Comparison of ENCODE assay signal across 23 mouse cellular contexts in genomic region chr1:158942864-158943263, GRCm38 (mm10). TPM values are rescaled to one million over a fixed set of nuclear protein-coding genes. Genes with fewer than 3 reads are reported as not detected.
DNase-seq lines count a peak whose midpoint lies in the region; ATAC-seq and TF ChIP-seq lines count a peak whose summit lies in the region.
"Had no signal": no experiment of that assay in that cellular context is flagged by ENCODE, and none has a peak within 500 bp of the region (broad histone marks: within the 10 kb centered on the region; RNA-seq: fewer than 3 reads in every experiment).

No protein-coding gene starts in this region.

- ATAC-seq in embryonic facial prominence, embryonic 13.5 days (ENCODE audit: insufficient number of reproducible peaks, insufficient read depth, low FRiP score, low TSS enrichment, low read depth), result peak; percentile 59; the same call in 1 of the 2 replicates
- peak; percentile 54; the same call in 1 of the 2 replicates for ATAC-seq in embryonic facial prominence, embryonic 15.5 days (ENCODE audit: insufficient number of reproducible peaks, low FRiP score, low TSS enrichment, low read depth)
- no peak for ATAC-seq in lung, postnatal 0 days
- ATAC-seq: CD4-positive, CD25-positive, alpha-beta regulatory T cell, adult 4 months; forebrain, embryonic 14.5 days; forebrain, embryonic 16.5 days had no signal

- WGBS in embryonic facial prominence, embryonic 13.5 days, result 19% methylated on average over 3 of the region's 3 CpGs
- WGBS in embryonic facial prominence, embryonic 10.5 days, result 41% methylated on average over 3 of the region's 3 CpGs
- 9% methylated on average over 3 of the region's 3 CpGs for WGBS in embryonic facial prominence, embryonic 15.5 days
- 69% methylated on average over 3 of the region's 3 CpGs for WGBS in lung, postnatal 0 days

- no peak overlapping the region for H3K4me3 ChIP-seq in embryonic facial prominence, embryonic 13.5 days
- H3K4me3 ChIP-seq in embryonic facial prominence, embryonic 10.5 days, result no peak overlapping the region
- H3K4me3 ChIP-seq in embryonic facial prominence, embryonic 15.5 days (replicated peaks), result no peak overlapping the region
- no peak overlapping the region for H3K4me3 ChIP-seq in lung, postnatal 0 days (ENCODE audit: low read depth, low read length)
- H3K4me3 ChIP-seq: embryonic facial prominence, embryonic 12.5 days; erythroblast, embryonic 14.5 days; forebrain, embryonic 10.5 days; forebrain, embryonic 12.5 days had no signal

- H3K9ac ChIP-seq in embryonic facial prominence, embryonic 13.5 days, result no peak overlapping the region
- H3K9ac ChIP-seq in embryonic facial prominence, embryonic 15.5 days, result no peak overlapping the region
- H3K9ac ChIP-seq in lung, postnatal 0 days (replicated peaks; ENCODE audit: low read depth), result no peak overlapping the region
- H3K9ac ChIP-seq: embryonic facial prominence, embryonic 12.5 days; forebrain, embryonic 12.5 days had no signal

- peaks cover 15% of the 10 kb centered on the region; the same call in 1 of the 2 replicates for H3K4me1 ChIP-seq in embryonic facial prominence, embryonic 13.5 days
- H3K4me1 ChIP-seq in embryonic facial prominence, embryonic 10.5 days, result peaks cover 5% of the 10 kb centered on the region; the same call in 1 of the 2 replicates
- H3K4me1 ChIP-seq in embryonic facial prominence, embryonic 15.5 days, result 0 out of 2 replicates have a peak, but pooled peaks cover 3% of the 10 kb centered on the region
- no peaks in the 10 kb centered on the region for H3K4me1 ChIP-seq in lung, postnatal 0 days (ENCODE audit: insufficient read depth, low read depth, low read length)
- H3K4me1 ChIP-seq: embryonic facial prominence, embryonic 12.5 days; forebrain, embryonic 10.5 days; forebrain, embryonic 12.5 days had no signal

- no peaks in the 10 kb centered on the region for H3K27me3 ChIP-seq in embryonic facial prominence, embryonic 13.5 days
- no peaks in the 10 kb centered on the region for H3K27me3 ChIP-seq in embryonic facial prominence, embryonic 10.5 days (replicated peaks; ENCODE audit: low read depth, poor library complexity, severe bottlenecking)
- no peaks in the 10 kb centered on the region for H3K27me3 ChIP-seq in embryonic facial prominence, embryonic 15.5 days
- no peaks in the 10 kb centered on the region for H3K27me3 ChIP-seq in lung, postnatal 0 days (replicated peaks; ENCODE audit: insufficient read depth, low read length)
- H3K27me3 ChIP-seq: embryonic facial prominence, embryonic 12.5 days; forebrain, embryonic 12.5 days had no signal

- TF ChIP-seq EP300 in lung, postnatal 0 days (IDR thresholded peaks at IDR 0.05), result no peak

- TF ChIP-seq CTCF in lung, postnatal 0 days (IDR thresholded peaks at IDR 0.05), result no peak

- no peak overlapping the region for H3K4me2 ChIP-seq in embryonic facial prominence, embryonic 13.5 days
- H3K4me2 ChIP-seq in embryonic facial prominence, embryonic 15.5 days (replicated peaks), result no peak overlapping the region
- no peak overlapping the region for H3K4me2 ChIP-seq in lung, postnatal 0 days (replicated peaks; ENCODE audit: low read depth, low read length)
- H3K4me2 ChIP-seq: embryonic facial prominence, embryonic 12.5 days; forebrain, embryonic 12.5 days had no signal

- DNase-seq in embryonic facial prominence, embryonic 10.5 days (ENCODE audit: low spot score), result no peak
- no peak for DNase-seq in lung, postnatal 0 days (ENCODE audit: low spot score)
- DNase-seq in urinary bladder, postnatal 25 days (ENCODE audit: low spot score), result no peak
- DNase-seq: adrenal gland, adult 2 months; adrenal gland, postnatal 10 days; adrenal gland, postnatal 25 days; B cell, adult 2 months; cerebellum, adult 11 months; cerebellum, adult 18-20 months; cerebellum, adult 8-10 months; cerebellum, adult 9-11 months; cerebellum, postnatal 14 days; cerebellum, postnatal 36 days; embryo, embryonic 11 days had no signal

- no peak overlapping the region; the same call in 1 of the 2 replicates for H3K27ac ChIP-seq in embryonic facial prominence, embryonic 13.5 days
- H3K27ac ChIP-seq in embryonic facial prominence, embryonic 10.5 days (replicated peaks), result no peak overlapping the region
- no peak overlapping the region for H3K27ac ChIP-seq in embryonic facial prominence, embryonic 15.5 days (replicated peaks)
- no peak overlapping the region for H3K27ac ChIP-seq in lung, postnatal 0 days (ENCODE audit: low read length)
- H3K27ac ChIP-seq: embryonic facial prominence, embryonic 12.5 days; forebrain, embryonic 10.5 days; forebrain, embryonic 12.5 days had no signal

- H3K36me3 ChIP-seq in embryonic facial prominence, embryonic 13.5 days, result no peaks in the 10 kb centered on the region
- H3K36me3 ChIP-seq in embryonic facial prominence, embryonic 10.5 days (replicated peaks), result no peaks in the 10 kb centered on the region
- H3K36me3 ChIP-seq in embryonic facial prominence, embryonic 15.5 days, result no peaks in the 10 kb centered on the region
- H3K36me3 ChIP-seq in lung, postnatal 0 days (ENCODE audit: insufficient read depth, low read length), result no peaks in the 10 kb centered on the region
- H3K36me3 ChIP-seq: embryonic facial prominence, embryonic 12.5 days; forebrain, embryonic 10.5 days; forebrain, embryonic 12.5 days had no signal

- H3K9me3 ChIP-seq in embryonic facial prominence, embryonic 13.5 days, result no peaks in the 10 kb centered on the region
- no peaks in the 10 kb centered on the region for H3K9me3 ChIP-seq in embryonic facial prominence, embryonic 10.5 days
- H3K9me3 ChIP-seq in embryonic facial prominence, embryonic 15.5 days (replicated peaks), result no peaks in the 10 kb centered on the region
- no peaks in the 10 kb centered on the region for H3K9me3 ChIP-seq in lung, postnatal 0 days (ENCODE audit: low read length)
- H3K9me3 ChIP-seq: embryonic facial prominence, embryonic 12.5 days; forebrain, embryonic 10.5 days; forebrain, embryonic 12.5 days had no signal

RNA-seq across cellular contexts. Expression of gene Pappa2, which starts 37.4 kb away (rescaled TPM):
- polyA plus RNA-seq in embryonic facial prominence, embryonic 13.5 days (2015; fragmentation: Nextera tagmentation; extraction: Ambion mirVana), result 3.9 and 5.0 TPM in 2 replicates
- 0.92 and 1.5 TPM in 2 replicates for polyA plus RNA-seq in embryonic facial prominence, embryonic 10.5 days (2016; fragmentation: Nextera tagmentation; extraction: Ambion mirVana)
- polyA plus RNA-seq in embryonic facial prominence, embryonic 15.5 days (2015; fragmentation: Nextera tagmentation; extraction: Ambion mirVana), result 5.0 and 6.2 TPM in 2 replicates
- polyA plus RNA-seq in lung, postnatal 0 days (2015; fragmentation: Nextera tagmentation; extraction: Ambion mirVana), result 0.57 and 0.81 TPM in 2 replicates
- polyA plus RNA-seq: CD4-positive, CD25-positive, alpha-beta regulatory T cell, adult 4 months; erythroblast, embryonic 14.5 days had no signal
